Comparison of ENCODE assay signal across 15 mouse cellular contexts in genomic region chr8:84435370-84435769, GRCm38 (mm10).
"Had no signal": no experiment of that assay in that cellular context is flagged by ENCODE, and none has a peak within 500 bp of the region (broad histone marks: within the 10 kb centered on the region; RNA-seq: fewer than 3 reads in every experiment).

No protein-coding gene starts in this region.

- DNase-seq: kidney, adult 18-20 months; kidney, postnatal 25 days; lung, adult 2 months; lung, postnatal 4 days; right cerebral cortex, postnatal 14 days; thymus, adult 2 months; thymus, postnatal 25 days had no signal

- H3K9ac ChIP-seq: kidney, embryonic 15.5 days; liver, embryonic 15.5 days; stomach, embryonic 15.5 days had no signal

- H3K36me3 ChIP-seq: kidney, embryonic 15.5 days; limb, embryonic 10.5 days; liver, embryonic 15.5 days; stomach, embryonic 15.5 days had no signal

- ATAC-seq: lung, postnatal 0 days had no signal

- H3K9me3 ChIP-seq: kidney, embryonic 15.5 days; limb, embryonic 10.5 days; liver, embryonic 15.5 days; stomach, embryonic 15.5 days had no signal

- H3K4me1 ChIP-seq: kidney, embryonic 15.5 days; limb, embryonic 10.5 days; liver, embryonic 15.5 days; stomach, embryonic 15.5 days had no signal

- H3K27me3 ChIP-seq: kidney, embryonic 15.5 days; liver, embryonic 15.5 days; stomach, embryonic 15.5 days had no signal

- H3K27ac ChIP-seq: kidney, embryonic 15.5 days; layer of hippocampus, adult 2 months; limb, embryonic 10.5 days; liver, embryonic 15.5 days; stomach, embryonic 15.5 days had no signal

- H3K4me2 ChIP-seq: kidney, embryonic 15.5 days; liver, embryonic 11.5 days; liver, embryonic 15.5 days; midbrain, embryonic 11.5 days; stomach, embryonic 15.5 days had no signal

- H3K4me3 ChIP-seq: kidney, embryonic 15.5 days; layer of hippocampus, adult 2 months; limb, embryonic 10.5 days; liver, embryonic 15.5 days; stomach, embryonic 15.5 days had no signal
